Mouse (Mus musculus) kidney, postnatal 25 days (tissue): ENCODE results near the gene Olfr1095.

Experiments
- DNase-seq, 2 experiments: peaks; one replicate each; pipeline ENCODE4 v3.0.0; 2021; ENCODE audit warnings: mixed read lengths in 2 of 2

Olfr1095 gene

DNA sequence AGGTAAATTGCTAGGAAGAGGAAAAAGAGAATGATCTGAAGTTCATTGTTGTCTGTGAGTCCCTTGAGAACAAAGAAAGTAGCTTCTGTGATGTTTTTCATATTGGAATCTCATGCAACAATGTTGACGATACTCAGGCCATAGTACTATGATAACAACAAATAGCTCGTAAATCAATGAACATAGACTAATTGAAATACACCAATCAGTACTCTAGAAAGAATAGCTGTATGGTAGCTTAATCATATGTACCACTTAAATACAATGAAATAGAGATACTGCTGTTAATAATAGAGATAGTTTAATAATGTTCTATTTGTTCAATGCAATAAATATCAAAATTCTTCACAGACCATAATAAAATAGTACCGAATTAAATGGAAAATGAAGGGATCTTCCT lies at the start of gene Olfr1095:
Olfr1095 (minus strand) TSS at position 101 of the 400 bp plus-strand sequence.
- DNase-seq: no peak

DNA sequence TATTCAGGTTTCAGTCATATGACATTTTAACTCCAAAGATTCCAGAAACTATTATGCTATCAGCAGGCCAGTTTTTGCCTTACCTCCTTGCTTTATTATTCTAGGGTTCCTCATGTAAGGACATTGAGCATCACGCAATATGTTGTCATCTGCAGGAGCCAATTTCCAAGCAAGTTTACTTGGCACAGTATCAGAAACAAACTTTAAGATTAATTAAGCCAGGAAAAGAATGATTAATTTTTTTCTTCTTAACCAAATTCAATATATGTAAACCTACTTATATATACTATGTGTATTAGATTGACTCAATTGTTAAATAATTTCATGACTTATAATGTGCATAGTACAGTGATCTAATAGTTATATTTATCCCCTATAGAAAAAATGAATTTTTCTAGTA lies 40.6 kb upstream of the Olfr1095 start, which contains the start of gene Olfr1097:
Olfr1097 (minus strand) TSS at position 101 of the 400 bp plus-strand sequence.
- no peak for DNase-seq

DNA sequence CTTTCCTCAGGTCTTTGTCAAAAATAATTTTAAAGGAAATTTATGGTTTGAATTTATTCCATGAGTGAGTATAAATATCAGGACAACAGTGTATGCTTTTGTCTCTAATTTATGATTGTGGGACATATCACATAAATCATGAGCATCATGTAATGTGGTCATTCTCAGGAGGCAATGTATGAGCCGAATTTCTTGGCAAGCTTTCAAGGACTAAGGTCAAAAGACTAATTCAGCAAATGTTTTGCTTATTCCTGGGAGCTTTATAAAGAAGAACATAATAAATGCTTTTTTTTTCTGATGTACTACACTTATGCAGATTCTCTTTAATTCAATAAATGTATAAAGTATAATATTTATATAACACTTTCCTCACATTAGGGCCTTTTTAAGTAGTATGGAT lies 23.2 kb upstream of the Olfr1095 start, which contains the start of gene Gm13723:
Gm13723 (minus strand) TSS at position 101 of the 400 bp plus-strand sequence.
- DNase-seq: no peak

DNA sequence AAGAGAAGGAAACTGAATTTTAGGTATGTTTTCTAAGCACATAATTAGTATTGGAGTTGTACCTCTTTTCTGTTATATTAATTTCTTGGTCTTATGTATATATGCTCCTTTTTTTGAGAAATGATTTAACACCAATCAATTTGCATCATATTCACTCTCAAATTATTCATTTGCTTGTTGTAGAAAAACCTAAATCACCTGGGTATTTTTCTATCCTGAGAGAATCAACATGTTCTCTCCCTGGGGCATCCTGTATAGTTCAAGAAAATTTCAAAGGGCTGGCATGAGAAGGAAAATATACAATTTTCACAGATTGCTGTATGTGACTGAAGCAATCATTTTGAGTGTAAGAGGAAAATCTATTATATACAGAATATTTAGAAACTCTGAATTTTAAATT lies 27.1 kb downstream of the Olfr1095 start, which contains the start of gene Olfr1094:
Olfr1094 (plus strand) TSS at position 301 of the 400 bp plus-strand sequence.
- DNase-seq: no peak

DNA sequence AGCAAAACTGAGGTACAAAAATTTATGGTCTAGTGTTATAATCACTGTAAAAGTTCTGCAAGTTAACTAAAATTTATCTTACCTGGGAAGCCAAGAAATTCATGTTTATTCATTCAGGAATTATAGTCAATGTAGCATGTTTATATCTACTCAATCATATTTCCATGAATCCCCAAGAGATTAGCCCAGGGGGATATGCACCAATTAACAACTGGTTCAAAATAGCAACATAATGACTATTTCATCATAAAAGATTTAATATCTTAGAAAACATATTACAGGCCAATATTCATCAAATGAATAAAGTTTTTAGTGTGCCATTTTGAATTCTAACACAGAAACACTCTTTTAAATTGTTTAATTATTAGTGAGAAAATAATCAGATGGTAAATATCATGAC lies 41.6 kb downstream of the Olfr1095 start, which contains the start of gene Olfr141:
Olfr141 (minus strand) TSS at position 101 of the 400 bp plus-strand sequence.
- no peak for DNase-seq
